Comparison of ENCODE assay signal across 12 mouse cellular contexts in the genomic region with DNA sequence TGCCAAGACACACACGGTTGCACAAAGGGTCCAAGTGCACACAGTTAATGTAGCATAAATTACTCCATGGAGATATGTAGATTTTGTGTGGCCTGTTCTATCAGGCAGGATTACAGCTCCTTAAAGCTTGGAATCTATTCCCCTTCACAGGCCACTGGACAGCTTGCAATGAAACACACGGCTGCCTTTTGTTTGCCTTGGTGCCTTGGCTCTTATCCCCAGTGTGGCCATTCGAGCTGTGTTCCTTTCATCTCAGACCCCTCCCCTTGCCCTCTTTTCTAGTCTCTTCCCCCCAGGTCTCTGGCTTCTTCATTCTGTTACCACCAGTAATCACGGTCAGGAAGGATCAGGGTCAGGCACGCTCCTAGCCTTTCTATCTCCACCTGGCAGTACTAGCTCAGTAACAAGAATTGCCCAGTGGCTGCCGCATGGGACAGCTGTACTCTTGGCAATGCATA.
DNase-seq lines count a peak whose midpoint lies in the region; ATAC-seq and TF ChIP-seq lines count a peak whose summit lies in the region.
"Had no signal": no experiment of that assay in that cellular context is flagged by ENCODE, and none has a peak within 500 bp of the region (broad histone marks: within the 10 kb centered on the region; RNA-seq: fewer than 3 reads in every experiment).

No protein-coding gene starts in this region.

- H3K27ac ChIP-seq in hindbrain, embryonic 12.5 days: no peak overlapping the region; the same call in 1 of the 2 replicates
- H3K27ac ChIP-seq in hindbrain, embryonic 11.5 days (ENCODE audit: low read depth, low read length): no peak overlapping the region
- peak overlapping the region; percentile 52; the same call in 1 of the 2 replicates for H3K27ac ChIP-seq in neural tube, embryonic 13.5 days (replicated peaks)
- no peak overlapping the region for H3K27ac ChIP-seq in neural tube, embryonic 15.5 days (replicated peaks)
- no peak overlapping the region for H3K27ac ChIP-seq in forebrain, postnatal 0 days (ENCODE audit: low read depth, low read length)
- H3K27ac ChIP-seq: heart, embryonic 15.5 days had no signal

- no peak for DNase-seq in hindbrain, embryonic 11.5 days (ENCODE audit: low spot score)
- DNase-seq in forebrain, postnatal 0 days: no peak
- DNase-seq in thymus, postnatal 14 days: no peak
- no peak for DNase-seq in right cerebral cortex, adult 2 months (ENCODE audit: low spot score in 2 of 2)
- DNase-seq: adrenal gland, adult 2 months; liver, postnatal 0 days had no signal

- no peaks in the 10 kb centered on the region for H3K27me3 ChIP-seq in hindbrain, embryonic 12.5 days
- no peaks in the 10 kb centered on the region for H3K27me3 ChIP-seq in hindbrain, embryonic 11.5 days (ENCODE audit: control insufficient read depth, insufficient read depth, low read length)
- H3K27me3 ChIP-seq in neural tube, embryonic 13.5 days: no peaks in the 10 kb centered on the region
- no peaks in the 10 kb centered on the region for H3K27me3 ChIP-seq in neural tube, embryonic 15.5 days (replicated peaks)
- no peaks in the 10 kb centered on the region for H3K27me3 ChIP-seq in forebrain, postnatal 0 days (ENCODE audit: insufficient read depth, low read length)
- H3K27me3 ChIP-seq: heart, embryonic 15.5 days had no signal

- ATAC-seq in hindbrain, embryonic 12.5 days (ENCODE audit: low FRiP score): peak; percentile 53; the same call in 1 of the 2 replicates
- ATAC-seq in hindbrain, embryonic 11.5 days (ENCODE audit: low FRiP score): no peak
- peak; percentile 29; the same call in 1 of the 2 replicates for ATAC-seq in neural tube, embryonic 13.5 days (ENCODE audit: low read depth)
- no peak for ATAC-seq in neural tube, embryonic 15.5 days (ENCODE audit: low FRiP score)
- peak; percentile 43 for ATAC-seq in forebrain, postnatal 0 days
- ATAC-seq in erythroid progenitor cell, adult 5-6 weeks (replicated peaks; ENCODE audit: low FRiP score, poor library complexity, severe bottlenecking): no peak
- ATAC-seq: intestine, embryonic 16.5 days; liver, postnatal 0 days had no signal

- no peaks in the 10 kb centered on the region for H3K9me3 ChIP-seq in hindbrain, embryonic 12.5 days (replicated peaks)
- H3K9me3 ChIP-seq in hindbrain, embryonic 11.5 days (ENCODE audit: control insufficient read depth, low read length): no peaks in the 10 kb centered on the region
- no peaks in the 10 kb centered on the region for H3K9me3 ChIP-seq in neural tube, embryonic 13.5 days
- no peaks in the 10 kb centered on the region for H3K9me3 ChIP-seq in neural tube, embryonic 15.5 days (replicated peaks)
- H3K9me3 ChIP-seq in forebrain, postnatal 0 days (ENCODE audit: low read length): no peaks in the 10 kb centered on the region
- H3K9me3 ChIP-seq: heart, embryonic 15.5 days had no signal

- no peak overlapping the region for H3K9ac ChIP-seq in hindbrain, embryonic 12.5 days
- H3K9ac ChIP-seq in hindbrain, embryonic 11.5 days (ENCODE audit: low read depth, low read length): no peak overlapping the region
- H3K9ac ChIP-seq in neural tube, embryonic 13.5 days: no peak overlapping the region
- no peak overlapping the region for H3K9ac ChIP-seq in neural tube, embryonic 15.5 days (replicated peaks)
- H3K9ac ChIP-seq in forebrain, postnatal 0 days: no peak overlapping the region
- H3K9ac ChIP-seq: heart, embryonic 15.5 days; liver, postnatal 0 days had no signal

- H3K4me3 ChIP-seq in hindbrain, embryonic 12.5 days: no peak overlapping the region
- H3K4me3 ChIP-seq in hindbrain, embryonic 11.5 days (ENCODE audit: low read depth, low read length): no peak overlapping the region
- H3K4me3 ChIP-seq in neural tube, embryonic 13.5 days: no peak overlapping the region
- H3K4me3 ChIP-seq in neural tube, embryonic 15.5 days (replicated peaks): no peak overlapping the region
- no peak overlapping the region for H3K4me3 ChIP-seq in forebrain, postnatal 0 days (ENCODE audit: low read depth, low read length)
- H3K4me3 ChIP-seq: heart, embryonic 15.5 days had no signal

- TF ChIP-seq CTCF in forebrain, postnatal 0 days (IDR thresholded peaks at IDR 0.05; ENCODE audit: low read depth): no peak

- H3K36me3 ChIP-seq in hindbrain, embryonic 12.5 days: no peaks in the 10 kb centered on the region
- H3K36me3 ChIP-seq in hindbrain, embryonic 11.5 days (ENCODE audit: control insufficient read depth, insufficient read depth, low read length): no peaks in the 10 kb centered on the region
- no peaks in the 10 kb centered on the region for H3K36me3 ChIP-seq in neural tube, embryonic 13.5 days
- H3K36me3 ChIP-seq in neural tube, embryonic 15.5 days: no peaks in the 10 kb centered on the region
- no peaks in the 10 kb centered on the region for H3K36me3 ChIP-seq in forebrain, postnatal 0 days (ENCODE audit: insufficient read depth)
- H3K36me3 ChIP-seq: heart, embryonic 15.5 days had no signal

- H3K4me1 ChIP-seq in hindbrain, embryonic 12.5 days: 0 out of 2 replicates have a peak, but pooled peaks cover 3% of the 10 kb centered on the region
- H3K4me1 ChIP-seq in hindbrain, embryonic 11.5 days (replicated peaks; ENCODE audit: control insufficient read depth, insufficient read depth, low read length): no peaks in the 10 kb centered on the region
- peaks cover 41% of the 10 kb centered on the region for H3K4me1 ChIP-seq in neural tube, embryonic 13.5 days (replicated peaks)
- H3K4me1 ChIP-seq in neural tube, embryonic 15.5 days: peaks cover 37% of the 10 kb centered on the region
- no peaks in the 10 kb centered on the region for H3K4me1 ChIP-seq in forebrain, postnatal 0 days (ENCODE audit: insufficient read depth)

- WGBS in hindbrain, embryonic 12.5 days: 47% methylated on average over 6 of the region's 6 CpGs
- 56% methylated on average over 6 of the region's 6 CpGs for WGBS in hindbrain, embryonic 11.5 days
- WGBS in neural tube, embryonic 13.5 days: 41% methylated on average over 6 of the region's 6 CpGs
- WGBS in neural tube, embryonic 15.5 days: 36% methylated on average over 6 of the region's 6 CpGs
- 21% methylated on average over 6 of the region's 6 CpGs for WGBS in forebrain, postnatal 0 days

- H3K4me2 ChIP-seq in hindbrain, embryonic 12.5 days (replicated peaks): no peak overlapping the region
- no peak overlapping the region for H3K4me2 ChIP-seq in hindbrain, embryonic 11.5 days (replicated peaks; ENCODE audit: low read depth, low read length)
- no peak overlapping the region for H3K4me2 ChIP-seq in neural tube, embryonic 13.5 days
- H3K4me2 ChIP-seq in neural tube, embryonic 15.5 days: no peak overlapping the region
- H3K4me2 ChIP-seq in forebrain, postnatal 0 days (ENCODE audit: low read depth): no peak overlapping the region
- H3K4me2 ChIP-seq: heart, embryonic 15.5 days had no signal

Comparison
In these comparisons a context has a peak if more than half of its experiments do, and no peak if none do; other contexts are left out.
1. ATAC-seq: peak in hindbrain, embryonic 12.5 days (single experiment), neural tube, embryonic 13.5 days (single experiment) and forebrain, postnatal 0 days (single experiment); none in hindbrain, embryonic 11.5 days (single experiment), neural tube, embryonic 15.5 days (single experiment) and erythroid progenitor cell, adult 5-6 weeks (single experiment).